Comparison of ENCODE assay signal across 15 mouse cellular contexts in genomic region chr5:147292506-147293120, GRCm38 (mm10). TPM values are rescaled to one million over a fixed set of nuclear protein-coding genes. Genes with fewer than 3 reads are reported as not detected.
DNase-seq lines count a peak whose midpoint lies in the region; ATAC-seq and TF ChIP-seq lines count a peak whose summit lies in the region.
"Had no signal": no experiment of that assay in that cellular context is flagged by ENCODE, and none has a peak within 500 bp of the region (broad histone marks: within the 10 kb centered on the region; RNA-seq: fewer than 3 reads in every experiment).

No protein-coding gene starts in this region.

- no peak for TF ChIP-seq CTCF in liver, embryonic 14.5 days (IDR thresholded peaks at IDR 0.05; ENCODE audit: low read depth)

- 24% methylated on average over 13 of the region's 13 CpGs for WGBS in heart, embryonic 14.5 days
- 41% methylated on average over 13 of the region's 13 CpGs for WGBS in embryonic facial prominence, embryonic 11.5 days
- 19% methylated on average over 13 of the region's 13 CpGs for WGBS in liver, embryonic 14.5 days (ENCODE audit: insufficient replicate concordance)
- 47% methylated on average over 13 of the region's 13 CpGs for WGBS in forebrain, embryonic 13.5 days

- peak overlapping the region; percentile 7; the same call in 1 of the 2 replicates for H3K4me2 ChIP-seq in heart, embryonic 14.5 days (ENCODE audit: low read length)
- no peak overlapping the region for H3K4me2 ChIP-seq in embryonic facial prominence, embryonic 11.5 days (ENCODE audit: low read depth, low read length)
- H3K4me2 ChIP-seq in liver, embryonic 14.5 days (ENCODE audit: low read depth), result peak overlapping the region; percentile 1; the same call in 1 of the 2 replicates
- H3K4me2 ChIP-seq in forebrain, embryonic 13.5 days, result no peak overlapping the region
- H3K4me2 ChIP-seq: neural tube, embryonic 13.5 days had no signal

- TF ChIP-seq EP300 in liver, embryonic 14.5 days (IDR thresholded peaks at IDR 0.05; ENCODE audit: low read depth), result no peak

- H3K27ac ChIP-seq in heart, embryonic 14.5 days (replicated peaks in 1 of 2; ENCODE audit: control insufficient read depth in 1 of 2, insufficient read depth in 1 of 2, low read depth in 2 of 2, low read length in 2 of 2), result no peak overlapping the region
- H3K27ac ChIP-seq in embryonic facial prominence, embryonic 11.5 days (replicated peaks; ENCODE audit: low read depth, low read length), result no peak overlapping the region
- H3K27ac ChIP-seq in liver, embryonic 14.5 days, result no peak overlapping the region
- no peak overlapping the region for H3K27ac ChIP-seq in forebrain, embryonic 13.5 days
- H3K27ac ChIP-seq: neural tube, embryonic 13.5 days had no signal

- H3K4me1 ChIP-seq in heart, embryonic 14.5 days (ENCODE audit: control insufficient read depth in 2 of 2, insufficient read depth in 2 of 2, low read length in 2 of 2), result peaks cover 0 to 6% of the 10 kb centered on the region in 2 experiments; a peak in 1 of 4 replicates
- H3K4me1 ChIP-seq in embryonic facial prominence, embryonic 11.5 days (ENCODE audit: control insufficient read depth, insufficient read depth, low read length), result no peaks in the 10 kb centered on the region; the same call in 1 of the 2 replicates
- H3K4me1 ChIP-seq in liver, embryonic 14.5 days (replicated peaks; ENCODE audit: control insufficient read depth in 2 of 2, insufficient read depth in 2 of 2, low read length in 1 of 2), result peaks cover 0 to 6% of the 10 kb centered on the region in 2 experiments; a peak in 1 of 4 replicates
- no peaks in the 10 kb centered on the region for H3K4me1 ChIP-seq in forebrain, embryonic 13.5 days
- H3K4me1 ChIP-seq: neural tube, embryonic 13.5 days had no signal

- no peak for ATAC-seq in heart, embryonic 14.5 days (ENCODE audit: insufficient number of reproducible peaks, insufficient read depth, low FRiP score, low read depth)
- no peak for ATAC-seq in embryonic facial prominence, embryonic 11.5 days (replicated peaks; ENCODE audit: insufficient number of reproducible peaks, low FRiP score, low TSS enrichment, low read depth)
- no peak for ATAC-seq in liver, embryonic 14.5 days (ENCODE audit: insufficient read depth)
- ATAC-seq in forebrain, embryonic 13.5 days, result no peak

- H3K27me3 ChIP-seq in heart, embryonic 14.5 days (ENCODE audit: control insufficient read depth, insufficient read depth, low read length), result peaks cover 48% of the 10 kb centered on the region
- H3K27me3 ChIP-seq in embryonic facial prominence, embryonic 11.5 days (ENCODE audit: control insufficient read depth, insufficient read depth, low read length), result peaks cover 41% of the 10 kb centered on the region
- H3K27me3 ChIP-seq in liver, embryonic 14.5 days (ENCODE audit: control insufficient read depth, insufficient read depth, low read length), result peaks cover 7% of the 10 kb centered on the region
- H3K27me3 ChIP-seq in forebrain, embryonic 13.5 days, result peaks cover 76% of the 10 kb centered on the region

- no peaks in the 10 kb centered on the region for H3K9me3 ChIP-seq in heart, embryonic 14.5 days (ENCODE audit: control insufficient read depth, low read length)
- H3K9me3 ChIP-seq in embryonic facial prominence, embryonic 11.5 days (replicated peaks; ENCODE audit: control insufficient read depth, low read length), result no peaks in the 10 kb centered on the region
- no peaks in the 10 kb centered on the region for H3K9me3 ChIP-seq in liver, embryonic 14.5 days (ENCODE audit: control insufficient read depth, low read length)
- H3K9me3 ChIP-seq in forebrain, embryonic 13.5 days (replicated peaks), result no peaks in the 10 kb centered on the region

- DNase-seq in heart, postnatal 10 days, result no peak
- DNase-seq in 416B (ENCODE audit: low read depth), result peak; percentile 80
- DNase-seq in embryonic facial prominence, embryonic 11.5 days (ENCODE audit: low spot score), result peak; percentile 0
- no peak for DNase-seq in liver, embryonic 14.5 days (ENCODE audit: low read depth in 3 of 3, low spot score in 3 of 3)
- no peak for DNase-seq in cerebellum, adult 9-10 months
- no peak for DNase-seq in right cerebral cortex, adult 18-20 months
- DNase-seq: right cerebral cortex, postnatal 25 days; thymus, adult 18-20 months had no signal

- H3K36me3 ChIP-seq in heart, embryonic 14.5 days (ENCODE audit: control insufficient read depth, insufficient read depth, low read length), result no peaks in the 10 kb centered on the region
- H3K36me3 ChIP-seq in embryonic facial prominence, embryonic 11.5 days (replicated peaks; ENCODE audit: control insufficient read depth, insufficient read depth, low read depth, low read length), result no peaks in the 10 kb centered on the region
- H3K36me3 ChIP-seq in liver, embryonic 14.5 days (replicated peaks; ENCODE audit: control insufficient read depth, insufficient read depth, low read depth), result no peaks in the 10 kb centered on the region
- no peaks in the 10 kb centered on the region for H3K36me3 ChIP-seq in forebrain, embryonic 13.5 days (ENCODE audit: poor library complexity, severe bottlenecking)
- H3K36me3 ChIP-seq: neural tube, embryonic 13.5 days had no signal

- intact Hi-C loops in heart, postnatal 10 days (cut with DNase I), result no loop called here

- no peak overlapping the region for H3K9ac ChIP-seq in heart, embryonic 14.5 days (ENCODE audit: low read length)
- H3K9ac ChIP-seq in embryonic facial prominence, embryonic 11.5 days (replicated peaks; ENCODE audit: low read length), result no peak overlapping the region
- no peak overlapping the region for H3K9ac ChIP-seq in liver, embryonic 14.5 days (replicated peaks)
- no peak overlapping the region for H3K9ac ChIP-seq in forebrain, embryonic 13.5 days
- H3K9ac ChIP-seq: neural tube, embryonic 13.5 days had no signal

- H3K4me3 ChIP-seq in heart, embryonic 14.5 days (ENCODE audit: control insufficient read depth in 1 of 2, insufficient read depth in 1 of 2, low read depth in 1 of 2, low read length in 2 of 2), result no peak overlapping the region
- H3K4me3 ChIP-seq in embryonic facial prominence, embryonic 11.5 days (ENCODE audit: low read depth, low read length), result no peak overlapping the region
- H3K4me3 ChIP-seq in liver, embryonic 14.5 days (ENCODE audit: insufficient read depth in 1 of 2, low read depth in 2 of 2, low read length in 2 of 2), result no peak overlapping the region
- H3K4me3 ChIP-seq in forebrain, embryonic 13.5 days, result no peak overlapping the region
- H3K4me3 ChIP-seq: neural tube, embryonic 13.5 days had no signal

RNA-seq across cellular contexts. Expression of gene Cdx2, which starts 14.5 kb away (rescaled TPM):
- not detected in 2 replicates for polyA plus RNA-seq in heart, embryonic 14.5 days (2014; fragmentation: Nextera tagmentation; extraction: Ambion mirVana)
- total RNA-seq in heart, postnatal 10 days (2021), result not detected
- not detected in 2 replicates for polyA plus RNA-seq in embryonic facial prominence, embryonic 11.5 days (2014; fragmentation: Nextera tagmentation; extraction: Ambion mirVana)
- polyA plus RNA-seq in liver, embryonic 14.5 days (2012; rRNA removed), result 0.09 TPM in 1 of 2 replicates, not detected in the other
- not detected in 2 replicates for polyA plus RNA-seq in liver, embryonic 14.5 days (2014; fragmentation: Nextera tagmentation; extraction: Ambion mirVana)
- not detected in 2 replicates for polyA plus RNA-seq in forebrain, embryonic 13.5 days (2015; fragmentation: Nextera tagmentation; extraction: Ambion mirVana)
- total RNA-seq: gastrocnemius, adult 8-10 months; heart, postnatal 25 days; layer of hippocampus, postnatal 10 days; liver, adult 2 months had no signal
- polyA plus RNA-seq: neural tube, embryonic 13.5 days had no signal

RNA-seq across cellular contexts. Expression of gene Pdx1, which starts 22.9 kb away (rescaled TPM):
- not detected in 2 replicates for polyA plus RNA-seq in heart, embryonic 14.5 days (2014; fragmentation: Nextera tagmentation; extraction: Ambion mirVana)
- not detected for total RNA-seq in heart, postnatal 10 days (2021)
- not detected in 2 replicates for polyA plus RNA-seq in embryonic facial prominence, embryonic 11.5 days (2014; fragmentation: Nextera tagmentation; extraction: Ambion mirVana)
- 0.02 and 0.03 TPM in 2 replicates for polyA plus RNA-seq in liver, embryonic 14.5 days (2012; rRNA removed)
- not detected in 2 replicates for polyA plus RNA-seq in liver, embryonic 14.5 days (2014; fragmentation: Nextera tagmentation; extraction: Ambion mirVana)
- not detected in 2 replicates for polyA plus RNA-seq in forebrain, embryonic 13.5 days (2015; fragmentation: Nextera tagmentation; extraction: Ambion mirVana)
- total RNA-seq: gastrocnemius, adult 8-10 months; heart, postnatal 25 days; layer of hippocampus, postnatal 10 days; liver, adult 2 months had no signal
- polyA plus RNA-seq: liver, adult 2 months; neural tube, embryonic 13.5 days had no signal

RNA-seq across cellular contexts. Expression of gene Urad, which starts 29.6 kb away (rescaled TPM):
- not detected in 2 replicates for polyA plus RNA-seq in heart, embryonic 14.5 days (2014; fragmentation: Nextera tagmentation; extraction: Ambion mirVana)
- total RNA-seq in heart, postnatal 10 days (2021), result not detected
- not detected in 2 replicates for polyA plus RNA-seq in embryonic facial prominence, embryonic 11.5 days (2014; fragmentation: Nextera tagmentation; extraction: Ambion mirVana)
- 1.0 and 1.1 TPM in 2 replicates for polyA plus RNA-seq in liver, embryonic 14.5 days (2012; rRNA removed)
- 0.30 and 0.57 TPM in 2 replicates for polyA plus RNA-seq in liver, embryonic 14.5 days (2014; fragmentation: Nextera tagmentation; extraction: Ambion mirVana)
- polyA plus RNA-seq in forebrain, embryonic 13.5 days (2015; fragmentation: Nextera tagmentation; extraction: Ambion mirVana), result not detected in 2 replicates
- total RNA-seq: gastrocnemius, adult 8-10 months; heart, postnatal 25 days; layer of hippocampus, postnatal 10 days had no signal
- polyA plus RNA-seq: neural tube, embryonic 13.5 days had no signal

Comparison
In these comparisons a context has a peak if more than half of its experiments do, and no peak if none do; other contexts are left out.
1. H3K4me2 ChIP-seq: peak in heart, embryonic 14.5 days (single experiment) and liver, embryonic 14.5 days (single experiment); none in embryonic facial prominence, embryonic 11.5 days (single experiment) and forebrain, embryonic 13.5 days (single experiment).
2. DNase-seq: peak in 416B (single experiment) and embryonic facial prominence, embryonic 11.5 days (single experiment); none in heart, postnatal 10 days (0 of 2), liver, embryonic 14.5 days (0 of 3), cerebellum, adult 9-10 months (single experiment) and right cerebral cortex, adult 18-20 months (single experiment).